Mouse (Mus musculus) brown adipose tissue, adult 24 weeks (tissue): Measurements from ENCODE around the gene Pax3. TPM values are rescaled to one million over a fixed set of nuclear protein-coding genes. Genes with fewer than 3 reads are reported as not detected.

ENCODE experiments used
- H3K27ac ChIP-seq: fragments of 200-500 bp; replicated peaks from 2 replicates; pipeline ENCODE4 v1.5.1; 2012; ENCODE audit warnings: low read depth, mild to moderate bottlenecking, low read length
- H3K4me1 ChIP-seq: fragments of 200-500 bp; 2 replicates; pipeline ENCODE4 v1.6.1; 2012; ENCODE audit warnings: low read length, mixed read lengths; ENCODE audit not compliant: control insufficient read depth, insufficient read depth, insufficient read length
- H3K4me3 ChIP-seq: fragments of 200-500 bp; 2 replicates; pipeline ENCODE4 v1.5.1; 2012; ENCODE audit warnings: low read depth, mild to moderate bottlenecking, low read length, moderate library complexity; ENCODE audit not compliant: insufficient read depth
- polyA plus RNA-seq: library from polyadenylated mRNA; stranded (reverse); fragments of >200 nt; gene quantifications from 2 replicates; pipeline ENCODE4 v1.2.4, GENCODE M21; 2012; ENCODE audit not compliant: missing spikeins, insufficient read depth, insufficient read length

Gene Pax3
- polyA plus RNA-seq = not detected in 2 replicates

- H3K27ac ChIP-seq = no peak within 1 kb of the TSS
- H3K4me3 ChIP-seq = peak within 1 kb of the TSS; percentile 33
- peaks cover 7% of the 10 kb centered on the region for H3K4me1 ChIP-seq
Observed at GRCm38 (mm10) chr1:78196751-78197311, at the start of gene Pax3. Pax3 (minus strand) TSS chr1:78197134.

DNA sequence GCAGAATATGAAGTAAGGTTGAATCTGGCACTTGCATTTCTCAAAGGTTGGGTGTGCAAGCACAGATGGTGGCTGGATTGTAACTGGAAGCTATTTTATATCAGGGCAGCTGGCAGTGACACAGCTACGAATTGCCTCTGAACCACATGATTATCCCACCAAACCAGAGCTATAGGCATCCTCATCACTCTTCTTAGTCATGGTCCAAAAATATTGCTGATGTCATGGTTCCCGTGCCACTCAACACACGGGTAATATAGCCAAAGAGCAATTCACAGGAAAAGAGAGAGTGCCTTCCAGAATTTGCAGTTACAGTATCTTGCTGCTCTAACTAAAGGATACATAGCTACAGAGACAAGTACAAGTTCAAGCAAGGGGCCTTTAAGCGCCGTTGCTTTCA is 37.4 kb upstream of the Pax3 start:
- no peaks in the 10 kb centered on the region for H3K4me1 ChIP-seq
- H3K27ac ChIP-seq = no peak overlapping the region
- no peak overlapping the region for H3K4me3 ChIP-seq

DNA sequence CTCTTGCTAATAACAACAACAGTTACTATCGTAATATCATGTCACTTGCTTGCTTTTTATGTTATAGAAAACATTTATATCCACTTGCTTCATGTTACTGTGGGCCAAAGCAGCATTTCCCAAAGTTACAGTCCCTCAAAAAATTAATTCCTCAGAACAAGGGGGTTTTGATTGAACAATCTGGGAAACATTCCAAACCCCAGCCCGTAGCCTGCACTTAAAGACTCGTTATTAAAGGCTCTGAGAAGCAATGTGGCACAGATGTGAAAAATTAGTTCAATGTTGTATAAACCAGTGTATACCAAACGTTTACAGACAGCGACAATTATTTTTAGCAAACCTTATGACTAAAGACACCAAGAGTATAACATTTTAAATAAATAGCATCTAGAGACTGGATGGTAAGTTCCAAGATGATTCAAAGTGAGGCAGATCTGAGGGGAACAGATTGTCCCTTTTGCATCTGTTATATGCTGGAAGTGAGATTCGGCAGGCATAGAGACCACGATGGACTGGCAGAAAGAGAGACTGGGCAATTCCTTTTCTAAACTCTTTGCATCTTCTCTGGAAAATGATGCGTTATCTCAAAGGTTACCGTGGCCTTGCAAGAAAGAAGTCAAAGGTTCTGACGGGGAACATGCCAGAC is 35.1 kb upstream of the Pax3 start:
- Histone ChIP-seq H3K4me3 (no peak overlapping the region), H3K27ac (no peak overlapping the region), H3K4me1 (no peaks in the 10 kb centered on the region)

DNA sequence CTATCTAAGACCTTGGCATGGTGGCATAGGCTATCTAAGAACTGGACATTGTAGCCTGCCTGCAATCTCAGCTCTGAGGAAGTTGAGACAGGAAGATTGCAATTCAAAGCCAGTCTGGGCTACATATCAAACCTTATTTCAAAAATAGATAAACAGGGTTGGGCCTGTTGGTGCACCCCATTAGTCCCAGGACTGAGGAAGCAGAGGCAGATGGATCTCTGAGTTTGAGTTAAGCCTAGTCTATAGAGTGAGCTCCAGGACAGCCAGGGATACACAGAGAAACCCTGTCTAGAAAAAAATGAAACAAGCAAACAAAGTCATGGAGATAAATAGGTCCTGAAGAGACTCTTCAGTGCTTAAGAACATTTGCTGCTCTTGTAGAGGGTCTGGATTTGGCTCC is 32.9 kb upstream of the Pax3 start:
- H3K27ac ChIP-seq = no peak overlapping the region
- no peaks in the 10 kb centered on the region for H3K4me1 ChIP-seq
- H3K4me3 ChIP-seq = no peak overlapping the region

DNA sequence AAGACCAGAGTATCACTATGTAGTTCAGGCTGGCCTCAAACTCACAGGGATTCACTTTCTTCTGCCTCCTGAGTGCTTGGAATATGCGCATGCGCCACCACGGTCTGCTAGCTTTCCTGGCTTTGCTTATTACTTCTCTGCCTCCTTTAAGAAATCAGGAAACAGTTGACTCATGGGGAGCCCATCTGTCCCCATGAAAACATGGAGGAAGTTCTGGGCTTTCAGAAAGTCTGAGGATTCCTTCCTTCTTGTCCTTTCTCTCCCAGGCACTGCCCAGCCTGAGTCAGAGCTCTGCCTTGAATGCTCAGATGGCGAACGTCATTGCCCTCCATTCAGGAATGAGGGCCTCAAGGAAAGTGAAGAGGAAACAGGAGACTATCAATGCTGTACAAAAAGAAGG is 31.8 kb upstream of the Pax3 start:
- Histone ChIP-seq H3K27ac (no peak overlapping the region), H3K4me1 (no peaks in the 10 kb centered on the region), H3K4me3 (no peak overlapping the region)

- Histone ChIP-seq H3K27ac (no peak overlapping the region), H3K4me1 (no peaks in the 10 kb centered on the region), H3K4me3 (no peak overlapping the region)
Observed at GRCm38 (mm10) chr1:78218057-78218780, 21.3 kb upstream of the Pax3 start.

- no peaks in the 10 kb centered on the region for H3K4me1 ChIP-seq
- no peak overlapping the region for H3K27ac ChIP-seq
- peak overlapping the region; percentile 23; the same call in 1 of the 2 replicates for H3K4me3 ChIP-seq
Observed at GRCm38 (mm10) chr1:78217151-78218034, 20.5 kb upstream of the Pax3 start.

DNA sequence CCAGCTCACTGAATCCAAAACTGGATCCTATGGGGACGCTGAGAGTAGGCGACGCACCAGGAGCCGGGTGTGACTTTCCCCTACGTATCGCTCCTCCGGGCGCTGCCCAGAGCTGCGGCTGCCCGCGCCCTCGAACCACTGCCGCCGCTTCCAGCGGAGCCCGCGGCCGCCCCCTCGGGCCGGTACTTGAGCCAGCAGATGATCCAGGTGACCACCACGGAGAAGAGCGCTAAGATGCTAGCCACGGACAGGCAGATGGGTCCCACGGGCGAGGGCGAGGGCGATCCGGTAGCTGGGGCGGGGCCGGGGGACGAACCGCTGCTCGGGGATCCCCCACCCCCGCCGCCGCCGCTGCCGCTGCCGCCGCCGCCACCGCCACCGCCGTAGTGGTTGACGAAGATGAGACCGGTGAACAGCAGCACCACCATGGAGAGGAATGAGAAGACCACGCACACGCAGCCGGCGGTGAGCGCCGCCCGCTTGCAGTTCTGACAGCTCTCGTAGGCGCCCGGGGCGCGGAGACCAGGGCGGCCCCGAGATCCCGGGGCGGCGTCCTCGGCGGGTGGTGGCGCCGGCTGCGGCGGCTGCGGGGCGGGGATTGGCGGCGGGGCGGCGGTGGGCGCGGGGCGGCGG is 19.7 kb upstream of the Pax3 start:
- Histone ChIP-seq H3K27ac (no peak overlapping the region), H3K4me1 (no peaks in the 10 kb centered on the region), H3K4me3 (no peak overlapping the region)

DNA sequence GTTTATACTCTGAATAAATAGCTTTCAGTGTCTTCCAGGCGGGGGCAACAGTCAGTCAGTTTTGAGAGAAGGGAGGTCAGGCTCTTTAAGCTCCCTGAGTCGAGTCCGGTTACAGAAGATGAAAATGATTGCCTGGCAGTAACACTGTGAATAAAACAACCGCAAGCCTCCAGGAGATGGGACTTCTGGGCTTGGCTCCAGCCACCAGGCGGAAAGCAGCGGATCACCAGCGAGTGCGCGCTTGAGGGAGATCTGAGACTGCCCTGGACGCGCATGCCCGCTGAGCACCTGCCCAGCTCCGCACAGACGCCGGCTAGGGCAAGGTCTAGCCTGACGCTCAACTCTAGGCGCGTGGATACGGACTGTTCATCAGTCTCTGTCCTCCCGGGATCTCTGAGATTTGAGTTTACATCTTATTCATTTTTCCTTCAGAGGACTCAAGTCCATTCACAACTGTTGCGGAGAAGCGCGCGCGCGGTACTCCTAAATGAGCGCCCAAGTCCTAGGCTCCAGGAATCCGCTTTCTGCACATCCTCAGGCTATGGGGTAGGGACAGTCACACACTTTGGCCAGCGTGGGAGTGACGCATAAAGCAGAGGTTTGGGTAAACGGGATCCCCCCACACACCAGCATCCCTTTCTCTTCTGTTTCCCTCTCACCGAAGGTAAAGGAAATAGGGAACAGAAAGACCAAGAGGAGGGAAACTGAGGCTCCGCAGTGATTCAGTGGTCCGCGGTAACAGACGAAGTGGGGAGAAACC is 19.0 kb upstream of the Pax3 start:
- Histone ChIP-seq H3K4me3 (no peak overlapping the region), H3K27ac (no peak overlapping the region), H3K4me1 (no peaks in the 10 kb centered on the region)

DNA sequence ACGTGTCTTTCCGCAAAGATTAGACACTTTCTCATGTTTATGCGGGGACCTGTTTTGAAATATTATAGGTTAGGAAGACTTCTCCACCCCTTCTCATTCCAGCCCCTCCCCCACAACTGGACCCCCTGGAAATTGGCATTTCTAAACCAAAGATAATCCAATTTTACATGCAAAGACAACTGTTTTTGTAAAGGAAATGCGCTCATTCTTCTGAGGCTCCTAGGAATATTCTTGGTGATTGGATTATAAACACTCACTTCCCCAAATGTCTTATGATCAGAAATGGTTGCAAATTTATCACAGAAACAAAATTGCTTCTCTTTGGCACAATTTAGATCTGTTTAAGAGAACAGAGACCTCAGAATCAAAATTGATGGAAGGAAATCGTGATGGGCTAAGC is 14.1 kb upstream of the Pax3 start:
- no peak overlapping the region for H3K27ac ChIP-seq
- H3K4me1 ChIP-seq = no peaks in the 10 kb centered on the region
- no peak overlapping the region for H3K4me3 ChIP-seq

DNA sequence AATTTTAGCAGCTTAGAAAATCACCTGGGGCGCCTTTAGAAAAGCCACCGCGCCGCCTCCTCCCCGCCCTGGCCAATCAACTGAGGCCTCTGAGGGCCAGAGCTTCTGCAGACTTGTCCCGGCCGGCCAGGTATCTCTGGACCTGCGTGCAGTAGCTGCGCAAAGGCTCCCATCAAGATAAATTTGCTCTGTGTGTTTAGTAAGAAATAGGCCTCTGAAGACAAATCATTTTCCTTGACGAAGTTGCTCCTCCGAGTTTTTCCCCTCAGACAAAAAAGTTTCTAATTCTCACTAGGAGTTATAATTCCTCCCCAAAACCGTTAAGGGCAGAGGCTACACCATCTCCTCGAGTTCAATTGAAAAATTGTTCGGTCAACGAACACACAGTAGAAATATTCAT is 13.6 kb upstream of the Pax3 start:
- Histone ChIP-seq H3K4me3 (no peak overlapping the region), H3K4me1 (no peaks in the 10 kb centered on the region), H3K27ac (no peak overlapping the region)

GRCm38 (mm10) chr1:78208281-78208814 is 11.4 kb upstream of the Pax3 start:
- no peak overlapping the region for H3K4me3 ChIP-seq
- 0 out of 2 replicates have a peak, but pooled peaks cover 1% of the 10 kb centered on the region for H3K4me1 ChIP-seq
- H3K27ac ChIP-seq = no peak overlapping the region

DNA sequence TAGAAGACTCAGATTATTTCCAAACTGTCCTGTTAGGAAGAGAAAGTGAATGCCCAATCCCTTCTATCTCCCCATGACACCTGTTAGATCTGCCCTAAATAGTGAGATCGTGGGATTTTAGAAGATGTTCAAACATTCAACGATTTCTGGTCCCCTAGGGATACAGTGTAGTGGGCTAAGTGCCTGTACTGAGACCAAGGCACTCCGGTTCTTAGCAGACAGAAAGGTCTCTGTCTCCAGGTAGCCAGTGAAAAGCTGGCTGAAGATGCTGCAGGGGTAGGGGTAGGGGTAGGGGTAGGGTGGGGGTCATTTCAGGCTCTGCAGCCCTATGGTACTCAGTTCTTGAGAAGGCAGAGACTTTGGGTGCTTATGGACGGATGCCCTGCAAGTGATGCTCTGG is 7.4 kb upstream of the Pax3 start:
- no peak overlapping the region for H3K27ac ChIP-seq
- 0 out of 2 replicates have a peak, but pooled peaks cover 6% of the 10 kb centered on the region for H3K4me1 ChIP-seq
- no peak overlapping the region for H3K4me3 ChIP-seq
